Mouse (Mus musculus) adrenal gland, adult (tissue): ENCODE measurements at regions not wholly inside any gene's neighbourhood (a gene's known extent, or its start where the extent isn't known, plus 50 kb on each side); places are given as distances from the start of the nearest gene placed in this dataset.

ENCODE experiments used
- DNase-seq, 2 experiments: peaks; one replicate each; pipeline ENCODE4 v3.0.0; 2022 to 2023; ENCODE audit warnings: low spot score in 1 of 2; ENCODE audit not compliant: inconsistent age in 2 of 2

GRCm38 (mm10) chr9:101559366-101559765, 302.3 kb upstream of the 9630041A04Rik start:
- DNase-seq = no peak

- no peak for DNase-seq
These were observed 303.5 kb upstream of the Ppp2r3a start for GRCm38 (mm10) chr9:101555011-101555673.

GRCm38 (mm10) chr9:101552789-101553188, 301.2 kb upstream of the Ppp2r3a start:
- DNase-seq = no peak

DNA sequence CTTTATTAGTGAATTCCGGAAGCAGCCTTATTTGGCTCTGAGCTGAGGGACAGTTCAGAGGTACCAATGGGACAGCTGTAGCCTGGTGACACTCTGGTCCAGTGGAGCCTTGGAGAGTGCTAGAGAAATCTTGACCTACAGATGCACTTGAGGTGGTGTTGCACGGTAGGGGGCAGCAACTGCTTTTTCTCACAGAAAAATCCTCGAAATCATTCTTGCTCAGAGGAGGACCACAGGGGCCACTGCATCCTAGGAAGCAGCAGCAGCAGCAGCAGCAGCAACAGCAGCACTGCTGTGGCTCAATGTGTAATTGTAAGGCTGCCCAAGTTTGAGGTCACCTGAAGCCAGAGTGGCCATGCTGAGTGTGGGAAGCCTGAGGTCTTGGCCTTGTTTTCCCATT, 299.7 kb upstream of the Ppp2r3a start:
- DNase-seq = no peak

- DNase-seq = no peak
These were observed 294.7 kb upstream of the Ppp2r3a start for GRCm38 (mm10) chr9:101546213-101546832.

- DNase-seq = peak in 1 of 2 experiments; percentile 37
These were observed 266.5 kb upstream of the Ppp2r3a start for GRCm38 (mm10) chr9:101518137-101518536.

- DNase-seq = no peak
These were observed 259.2 kb upstream of the Ppp2r3a start for GRCm38 (mm10) chr9:101510807-101511206.

GRCm38 (mm10) chr9:101509196-101509595, 257.6 kb upstream of the Ppp2r3a start:
- no peak for DNase-seq

GRCm38 (mm10) chr9:101507023-101507690, 255.6 kb upstream of the Ppp2r3a start:
- no peak for DNase-seq

DNA sequence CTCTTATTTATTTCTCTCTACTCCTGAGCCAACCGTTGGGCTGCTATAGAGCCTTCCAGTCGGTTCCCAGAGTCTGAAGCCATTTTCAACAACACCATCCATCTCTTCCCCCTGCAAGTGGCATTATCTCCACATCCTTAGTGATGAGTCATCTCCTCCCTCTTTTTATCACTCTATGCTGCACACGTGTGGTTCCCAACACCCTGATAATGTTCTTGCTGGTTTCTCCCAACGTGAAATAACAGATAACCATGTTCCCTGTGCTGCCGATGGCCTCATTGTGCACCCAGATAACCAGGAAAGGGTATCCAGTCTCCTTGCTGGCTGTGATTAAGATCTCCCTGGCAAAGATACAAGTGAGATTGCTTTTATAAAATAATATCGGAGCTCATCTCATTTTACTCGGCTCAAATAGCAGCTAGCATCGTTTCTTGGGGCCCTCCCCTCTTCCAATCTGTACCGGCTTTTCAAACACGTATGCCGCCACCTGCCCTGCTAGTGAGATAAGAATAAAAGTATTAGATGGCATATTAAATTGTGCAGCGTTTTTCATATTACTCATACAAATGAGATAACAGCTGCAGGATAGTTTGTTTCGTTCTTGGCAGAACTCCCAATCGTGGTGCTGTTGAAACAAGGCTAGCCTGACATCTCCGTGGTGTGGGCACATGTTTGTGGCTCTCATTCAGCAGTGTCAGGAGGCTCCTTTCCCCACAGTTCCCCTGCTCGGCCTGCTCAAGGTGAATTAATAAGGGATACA, 250.3 kb upstream of the Ppp2r3a start:
- peak; percentile 32 to 74 for DNase-seq

DNA sequence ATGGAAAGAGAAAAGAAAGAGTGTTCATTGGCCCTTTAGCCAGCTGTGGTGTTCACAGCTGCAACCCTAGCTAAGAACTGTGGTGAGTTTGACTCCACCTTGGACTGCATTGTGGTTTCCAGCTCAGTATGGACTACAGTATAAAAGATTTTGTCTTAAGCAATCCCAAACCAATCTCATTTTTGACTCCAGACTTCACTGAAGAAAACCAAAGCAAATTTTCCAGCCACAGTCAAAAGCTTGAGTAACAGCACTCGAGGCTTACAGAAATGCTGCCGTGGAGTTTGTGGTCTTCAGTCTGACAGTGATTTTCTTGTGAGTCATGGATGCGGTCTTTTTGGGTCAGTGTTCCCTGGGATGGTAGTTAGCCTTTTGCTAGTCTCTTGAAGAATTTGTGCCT, 249.4 kb upstream of the Ppp2r3a start:
- DNase-seq = no peak

DNA sequence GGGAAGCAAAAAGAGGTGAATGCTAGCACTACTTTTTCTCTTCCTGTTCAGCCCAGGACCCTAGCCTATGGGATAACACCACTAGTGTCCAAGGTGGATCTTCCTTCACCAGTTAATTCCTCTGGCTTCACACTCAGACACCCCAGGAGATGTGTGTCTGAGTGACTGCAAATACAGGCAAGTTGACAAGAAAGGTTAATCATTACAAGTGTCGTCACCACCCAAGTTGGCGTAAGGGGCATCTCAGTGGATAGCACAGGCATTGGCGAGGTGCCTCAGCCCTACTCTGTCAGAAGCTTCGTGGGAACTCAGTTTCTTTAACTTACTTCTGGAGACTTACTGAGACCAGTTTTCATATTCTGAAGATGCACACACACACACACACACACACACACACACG, 247.1 kb upstream of the Ppp2r3a start:
- no peak for DNase-seq

DNA sequence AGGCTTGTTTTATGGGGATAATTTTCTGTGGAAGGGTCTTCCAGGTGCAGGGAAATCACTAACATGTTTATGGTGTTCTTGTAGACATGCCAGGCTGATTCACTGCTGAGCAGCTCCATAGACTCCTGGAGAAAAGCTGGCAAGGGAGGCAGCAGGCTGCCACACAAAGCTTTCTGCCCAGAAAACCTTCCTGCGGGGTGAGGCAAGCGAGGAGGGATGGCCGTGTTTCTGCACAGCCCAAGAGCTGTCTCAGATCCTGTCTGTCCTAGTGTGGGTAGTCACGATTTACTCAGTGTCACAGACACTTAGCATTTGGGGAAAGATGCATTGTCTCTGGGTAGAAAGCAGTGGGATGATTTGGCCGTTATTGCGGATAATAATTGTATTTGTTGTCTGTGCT, 244.2 kb upstream of the Ppp2r3a start:
- DNase-seq = no peak

DNA sequence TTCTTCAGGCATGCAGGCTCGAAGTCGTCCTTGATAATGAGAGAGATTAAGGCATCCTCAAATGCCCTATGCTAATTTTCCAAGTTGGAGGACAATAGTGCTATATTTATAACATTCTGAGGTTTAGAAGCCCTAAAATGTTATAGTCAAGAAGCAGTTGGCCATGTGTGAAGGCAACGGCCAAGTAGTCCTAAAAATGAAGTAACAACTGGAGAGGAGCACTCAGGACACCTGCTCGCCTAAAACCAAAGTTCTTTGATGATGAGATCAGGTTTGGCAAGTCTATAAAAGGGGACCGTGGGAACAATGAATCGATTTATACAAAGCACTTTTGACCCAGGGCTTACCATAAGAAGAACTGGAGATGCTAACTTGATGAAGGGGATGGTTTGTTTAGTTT, 237.4 kb upstream of the Ppp2r3a start:
- no peak for DNase-seq

- no peak for DNase-seq
These were observed 224.6 kb upstream of the Ppp2r3a start for GRCm38 (mm10) chr9:101476223-101476622.

- DNase-seq = no peak
These were observed 221.5 kb upstream of the Ppp2r3a start for GRCm38 (mm10) chr9:101473074-101473461.

- DNase-seq = peak; percentile 80 to 91
These were observed 220.8 kb upstream of the Ppp2r3a start for GRCm38 (mm10) chr9:101472101-101473073.

DNA sequence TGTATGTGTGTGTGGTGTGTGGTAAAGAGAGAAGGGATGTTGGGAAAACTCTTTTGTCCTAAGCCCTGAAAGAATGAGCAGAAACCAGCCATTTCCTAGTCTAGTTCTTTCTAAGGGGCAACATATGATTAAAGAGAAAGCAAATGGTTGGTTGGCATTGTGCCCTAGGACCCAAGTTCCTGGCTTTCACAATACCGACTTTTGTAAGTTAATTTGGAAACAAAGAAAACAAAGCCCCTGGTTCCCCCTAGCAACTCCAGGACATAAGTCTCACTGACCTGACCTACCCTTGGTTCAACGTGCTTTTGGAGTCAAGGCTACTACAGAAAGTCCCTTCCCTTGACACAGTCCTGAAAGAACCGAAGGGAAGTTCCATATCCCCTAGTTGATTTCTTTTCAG, 220.1 kb upstream of the Ppp2r3a start:
- peak in 1 of 2 experiments; percentile 50 for DNase-seq

DNA sequence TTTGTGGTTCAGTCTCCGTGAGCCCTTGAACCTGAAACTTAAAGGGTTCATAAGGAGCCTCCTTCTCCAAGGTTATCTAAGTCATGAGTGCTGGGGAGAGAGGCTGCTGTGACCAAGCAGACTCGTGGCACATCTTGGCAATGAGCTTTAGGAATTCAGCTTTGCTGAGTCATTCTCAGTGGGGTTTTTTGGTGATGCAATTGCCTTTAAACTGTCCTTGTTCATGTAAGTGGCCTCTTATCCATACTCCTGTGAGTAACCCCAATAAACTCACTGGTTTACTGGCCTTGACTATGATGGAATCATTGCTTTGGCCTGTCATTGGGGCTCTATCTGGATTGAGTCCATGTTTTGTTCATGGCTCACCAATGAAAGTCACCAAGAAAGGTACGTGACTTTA, 218.2 kb upstream of the Ppp2r3a start:
- DNase-seq = peak; percentile 20 to 77

- DNase-seq = no peak
These were observed 213.3 kb upstream of the Ppp2r3a start for GRCm38 (mm10) chr9:101464727-101465427.
